Mouse (Mus musculus) MEL (cell line): ENCODE results near the gene Tox3. TPM values are rescaled to one million over a fixed set of nuclear protein-coding genes. Genes with fewer than 3 reads are reported as not detected.

Experiments used
- DNase-seq: peaks from one replicate; pipeline ENCODE4 v3.0.0; 2011; ENCODE audit warnings: low read depth, low spot score
- H3K27ac ChIP-seq: 2 replicates; pipeline ENCODE4 v1.5.1; 2012; ENCODE audit warnings: low read depth, mild to moderate bottlenecking, control low read depth, low read length, moderate library complexity; ENCODE audit not compliant: control insufficient read depth
- H3K27me3 ChIP-seq, 2 experiments: fragments of 150-350 bp in 1 of 2; sonication (generic) in 1 of 2; 2 replicates each; pipeline ENCODE4 v1.6.1; 2012; ENCODE audit warnings: low read length in 2 of 2, mild to moderate bottlenecking in 2 of 2, improper control_type of control experiment in 1 of 2, moderate library complexity in 1 of 2; ENCODE audit not compliant: insufficient read depth in 2 of 2, control insufficient read depth in 1 of 2
- H3K36me3 ChIP-seq, 2 experiments: 2 replicates each; pipeline ENCODE4 v1.6.1; 2012 to 2014; ENCODE audit warnings: low read length in 2 of 2, improper control_type of control experiment in 1 of 2, inconsistent platforms in 1 of 2, mild to moderate bottlenecking in 1 of 2; ENCODE audit not compliant: insufficient read depth in 2 of 2, control insufficient read depth in 1 of 2
- H3K4me1 ChIP-seq, 2 experiments: fragments of 150-350 bp in 1 of 2; sonication (generic) in 1 of 2; 2 replicates each; pipeline ENCODE4 v1.6.1; 2012; ENCODE audit warnings: low read length in 2 of 2, improper control_type of control experiment in 1 of 2, mild to moderate bottlenecking in 1 of 2; ENCODE audit not compliant: insufficient read depth in 2 of 2, control insufficient read depth in 1 of 2
- H3K4me3 ChIP-seq, 2 experiments: fragments of 150-350 bp in 1 of 2; sonication (generic) in 1 of 2; 2 replicates each; pipeline ENCODE4 v1.5.1; 2012; ENCODE audit warnings: low read depth in 2 of 2, low read length in 2 of 2, mild to moderate bottlenecking in 2 of 2, moderate library complexity in 2 of 2, control low read depth in 1 of 2, improper control_type of control experiment in 1 of 2; ENCODE audit not compliant: control insufficient read depth in 1 of 2, insufficient read depth in 1 of 2
- H3K79me2 ChIP-seq: 2 replicates; pipeline ENCODE4 v1.6.1; 2012; ENCODE audit warnings: mild to moderate bottlenecking, low read length, moderate library complexity; ENCODE audit not compliant: control insufficient read depth, poor library complexity, insufficient read depth
- H3K9ac ChIP-seq: 2 replicates; pipeline ENCODE4 v1.6.1; 2012; ENCODE audit warnings: low read depth, mild to moderate bottlenecking, control low read depth, low read length, moderate library complexity; ENCODE audit not compliant: control insufficient read depth, poor library complexity, severe bottlenecking
- H3K9me3 ChIP-seq: fragments of 150-350 bp; sonication (generic); replicated peaks from 2 replicates; pipeline ENCODE4 v1.6.1; 2012; ENCODE audit warnings: mild to moderate bottlenecking, low read length, improper control_type of control experiment, moderate library complexity; ENCODE audit not compliant: insufficient read depth
- BHLHE40 ChIP-seq: IDR thresholded peaks from 2 replicates; pipeline ENCODE4 v1.6.1; 2012; ENCODE audit warnings: low read depth, mild to moderate bottlenecking, inconsistent platforms, low read length, improper control_type of control experiment, borderline replicate concordance
- CHD1 ChIP-seq: IDR thresholded peaks from 2 replicates; pipeline ENCODE4 v1.6.1; 2012; ENCODE audit warnings: low read depth, mild to moderate bottlenecking, inconsistent platforms, low read length, improper control_type of control experiment
- E2F4 ChIP-seq: IDR thresholded peaks from 2 replicates; pipeline ENCODE4 v1.6.1; 2011; ENCODE audit warnings: low read depth, low read length, improper control_type of control experiment, borderline replicate concordance
- EP300 ChIP-seq, 2 experiments: IDR thresholded peaks; 2 replicates each; pipeline ENCODE4 v1.6.1; 2011; ENCODE audit warnings: improper control_type of control experiment in 2 of 2, low read length in 2 of 2, low read depth in 1 of 2, mild to moderate bottlenecking in 1 of 2
- GABPA ChIP-seq: IDR thresholded peaks from 2 replicates; pipeline ENCODE4 v1.6.1; 2012; ENCODE audit warnings: low read depth, mild to moderate bottlenecking, inconsistent platforms, low read length, improper control_type of control experiment, moderate library complexity
- MAFK ChIP-seq: IDR thresholded peaks from 2 replicates; pipeline ENCODE4 v1.6.1; 2011; ENCODE audit warnings: low read depth, mild to moderate bottlenecking, low read length, improper control_type of control experiment, borderline replicate concordance
- MAX ChIP-seq: IDR thresholded peaks from 2 replicates; pipeline ENCODE4 v1.6.1; 2011; ENCODE audit warnings: low read length, improper control_type of control experiment
- MAZ ChIP-seq: IDR thresholded peaks from 2 replicates; pipeline ENCODE4 v1.6.1; 2012; ENCODE audit warnings: low read depth, mild to moderate bottlenecking, inconsistent platforms, low read length, improper control_type of control experiment
- MEF2A ChIP-seq: IDR thresholded peaks from 2 replicates; pipeline ENCODE4 v1.6.1; 2014; ENCODE audit warnings: low read depth, mild to moderate bottlenecking, inconsistent platforms, low read length, improper control_type of control experiment; ENCODE audit not compliant: poor library complexity, insufficient replicate concordance, severe bottlenecking; ENCODE audit errors: extremely low read depth
- MYB ChIP-seq: IDR thresholded peaks from 2 replicates; pipeline ENCODE4 v1.6.1; 2011; ENCODE audit warnings: mild to moderate bottlenecking, low read depth, low read length, improper control_type of control experiment
- MYC ChIP-seq: IDR thresholded peaks from 2 replicates; pipeline ENCODE4 v1.6.1; 2011; ENCODE audit warnings: low read depth, mild to moderate bottlenecking, low read length, improper control_type of control experiment, moderate library complexity
- NRF1 ChIP-seq: IDR thresholded peaks from 2 replicates; pipeline ENCODE4 v1.6.1; 2014; ENCODE audit warnings: low read depth, mild to moderate bottlenecking, inconsistent platforms, low read length, improper control_type of control experiment, moderate library complexity; ENCODE audit not compliant: poor library complexity, insufficient read depth, severe bottlenecking
- POLR2AphosphoS2 ChIP-seq: IDR thresholded peaks from 2 replicates; pipeline ENCODE4 v1.6.1; 2011; ENCODE audit warnings: low read length, improper control_type of control experiment
- POLR2AphosphoS5 ChIP-seq: IDR thresholded peaks from 2 replicates; pipeline ENCODE4 v1.6.1; 2012; ENCODE audit warnings: low read depth, borderline replicate concordance, mild to moderate bottlenecking, inconsistent platforms, low read length, moderate library complexity, mixed read lengths
- RAD21 ChIP-seq: IDR thresholded peaks from 2 replicates; pipeline ENCODE4 v1.6.1; 2011; ENCODE audit warnings: mild to moderate bottlenecking, low read depth, low read length, improper control_type of control experiment
- RCOR1 ChIP-seq: IDR thresholded peaks from 2 replicates; pipeline ENCODE4 v1.6.1; 2012; ENCODE audit warnings: low read depth, mild to moderate bottlenecking, inconsistent platforms, low read length, improper control_type of control experiment
- TBP ChIP-seq: IDR thresholded peaks from 2 replicates; pipeline ENCODE4 v1.8.0; 2011; ENCODE audit warnings: low read depth, low read length, improper control_type of control experiment
- TCF12 ChIP-seq: IDR thresholded peaks from 2 replicates; pipeline ENCODE4 v1.6.1; 2014; ENCODE audit warnings: low read depth, mild to moderate bottlenecking, inconsistent platforms, low read length, improper control_type of control experiment, moderate library complexity
- UBTF ChIP-seq: IDR thresholded peaks from 2 replicates; pipeline ENCODE4 v1.6.1; 2012; ENCODE audit warnings: low read depth, mild to moderate bottlenecking, inconsistent platforms, low read length, improper control_type of control experiment, moderate library complexity, borderline replicate concordance; ENCODE audit not compliant: insufficient read depth
- USF1 ChIP-seq: IDR thresholded peaks from 2 replicates; pipeline ENCODE4 v1.6.1; 2014; ENCODE audit warnings: low read depth, mild to moderate bottlenecking, inconsistent platforms, low read length, improper control_type of control experiment, moderate library complexity
- USF2 ChIP-seq, 2 experiments: IDR thresholded peaks; 2 replicates each; pipeline ENCODE4 v1.6.1; 2011 to 2012; ENCODE audit warnings: improper control_type of control experiment in 2 of 2, low read length in 2 of 2, borderline replicate concordance in 1 of 2, inconsistent platforms in 1 of 2, low read depth in 1 of 2, mild to moderate bottlenecking in 1 of 2; ENCODE audit not compliant: insufficient read depth in 1 of 2
- ZC3H11A ChIP-seq: IDR thresholded peaks from 2 replicates; pipeline ENCODE4 v1.6.1; 2012; ENCODE audit warnings: low read depth, mild to moderate bottlenecking, inconsistent platforms, low read length, improper control_type of control experiment
- ZKSCAN1 ChIP-seq: IDR thresholded peaks from 2 replicates; pipeline ENCODE4 v1.6.1; 2012; ENCODE audit warnings: low read depth, mild to moderate bottlenecking, inconsistent platforms, low read length, improper control_type of control experiment, moderate library complexity
- polyA plus RNA-seq, 2 experiments: library from polyadenylated mRNA; stranded (reverse) in 1 of 2; unstranded in 1 of 2; fragments of >175 nt in 1 of 2; fragments of >200 nt in 1 of 2; gene quantifications; 2 replicates each; pipeline versions ENCODE4 v1.2.1 to v1.2.4; 2012; ENCODE audit warnings: low replicate concordance in 2 of 2, low read depth in 1 of 2; ENCODE audit not compliant: insufficient read length in 2 of 2, insufficient read depth in 1 of 2, missing spikeins in 1 of 2
- total RNA-seq: library from RNA; depleted of rRNA; stranded (reverse); fragments of 300-350 nt; gene quantifications from 2 replicates; pipeline ENCODE4 v1.2.3, GENCODE M21; 2012

Tox3 gene
- total and polyA plus RNA-seq, 3 experiments: not detected

DNA sequence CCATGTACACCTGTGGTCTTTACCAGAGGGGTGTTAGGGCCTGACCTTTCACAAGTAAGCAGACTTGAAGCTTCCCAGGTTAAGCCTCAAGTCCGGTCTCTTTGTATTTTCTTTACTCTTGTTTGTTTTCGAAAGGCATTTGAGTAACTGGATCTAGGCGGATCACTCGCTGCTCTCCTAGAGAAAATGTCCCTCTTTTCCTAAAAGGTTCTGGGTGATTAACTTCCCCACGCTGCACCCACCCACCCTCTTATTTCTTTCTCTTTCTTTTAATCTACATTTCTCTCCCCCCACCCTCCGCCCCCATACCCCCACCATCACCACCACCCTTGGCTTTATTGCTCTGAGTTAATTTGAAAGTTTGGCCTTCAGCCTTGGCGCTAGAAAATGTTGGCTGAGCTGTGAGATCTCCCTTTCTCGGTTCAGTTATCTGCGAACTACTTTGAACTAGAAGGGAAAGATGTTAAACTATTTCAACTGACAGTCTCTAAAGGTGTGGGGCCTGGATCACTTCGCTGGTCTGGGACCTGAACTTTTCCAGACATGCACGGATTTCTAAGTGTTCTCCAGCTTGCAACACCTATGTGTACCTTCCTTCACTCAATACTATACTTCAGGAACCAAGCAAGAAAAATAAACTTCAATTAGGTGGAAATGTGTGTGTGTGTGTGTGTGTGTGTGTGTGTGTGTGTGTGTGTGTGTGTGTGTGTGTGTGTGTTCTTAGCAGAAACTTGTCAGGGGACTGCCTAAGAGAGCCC is 962 bp upstream of the Tox3 start:
- no peaks in the 10 kb centered on the region for H3K79me2 ChIP-seq
- no peaks in the 10 kb centered on the region for H3K4me1 ChIP-seq
- no peak overlapping the region for H3K4me3 ChIP-seq
- H3K27me3 ChIP-seq: no peaks in the 10 kb centered on the region
- H3K9ac ChIP-seq: no peak overlapping the region
- H3K27ac ChIP-seq: no peak overlapping the region
- no peaks in the 10 kb centered on the region for H3K9me3 ChIP-seq
- TF ChIP-seq MAFK (no peak), POLR2AphosphoS2 (no peak), USF1 (no peak), MAZ (no peak), ZKSCAN1 (no peak), UBTF (no peak), GABPA (no peak), MYC (no peak), POLR2AphosphoS5 (no peak), MEF2A (no peak), CHD1 (no peak), NRF1 (no peak)
- H3K36me3 ChIP-seq: no peaks in the 10 kb centered on the region
- DNase-seq: no peak

DNA sequence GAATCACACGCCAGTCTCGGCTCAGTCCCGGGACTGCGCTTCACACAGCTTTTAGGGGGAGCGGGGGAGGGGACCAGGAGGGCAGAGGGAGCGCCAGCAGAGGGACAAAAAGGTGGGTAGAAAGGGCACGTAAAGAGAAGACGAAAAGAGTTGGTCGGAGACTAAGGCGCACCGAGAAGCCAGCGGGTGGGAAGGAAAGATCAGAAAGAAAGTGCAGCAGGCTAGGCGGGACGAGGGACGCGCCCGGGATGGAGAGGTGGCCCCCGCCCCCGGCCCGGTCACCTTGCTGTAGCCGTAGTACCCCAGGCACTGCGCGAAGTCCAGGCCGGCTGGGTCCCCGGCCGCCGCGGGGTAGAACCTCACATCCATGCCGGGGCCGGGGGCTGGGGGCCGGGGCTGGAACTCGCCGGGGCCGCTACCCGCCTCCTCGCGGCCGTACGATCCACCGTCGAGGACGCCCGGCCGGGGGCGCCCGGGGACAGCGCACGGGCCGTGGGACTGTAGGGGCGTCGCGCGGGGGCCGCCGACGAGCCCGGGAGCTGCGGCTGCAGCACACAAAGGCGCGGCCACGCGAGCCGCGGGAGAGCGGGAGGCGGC is 464 bp downstream of the Tox3 start:
- DNase-seq: no peak
- no peak overlapping the region for H3K9ac ChIP-seq

More for the DNA sequence above, 464 bp downstream of the Tox3 start:
- Histone ChIP-seq H3K4me1 (no peaks in the 10 kb centered on the region), H3K27ac (no peak overlapping the region), H3K9me3 (no peaks in the 10 kb centered on the region), H3K27me3 (no peaks in the 10 kb centered on the region), H3K4me3 (no peak overlapping the region), H3K36me3 (no peaks in the 10 kb centered on the region), H3K79me2 (no peaks in the 10 kb centered on the region)
- TF ChIP-seq MYB: no peak
- TF ChIP-seq TCF12: no peak
- TF ChIP-seq POLR2AphosphoS2: no peak
- TF ChIP-seq MEF2A: no peak
- TF ChIP-seq E2F4: no peak
- no peak for TF ChIP-seq BHLHE40
- TF ChIP-seq RCOR1: no peak
- TF ChIP-seq EP300 (IDR thresholded peaks at IDR 0.05; ENCODE audit: low read depth in 1 of 2, low read length in 2 of 2): no peak
- no peak for TF ChIP-seq MAFK
- no peak for TF ChIP-seq USF2 (IDR thresholded peaks at IDR 0.05; ENCODE audit: borderline replicate concordance in 1 of 2, insufficient read depth in 1 of 2, low read depth in 1 of 2, low read length in 2 of 2)
- TF ChIP-seq ZC3H11A: no peak
- no peak for TF ChIP-seq MYC
- no peak for TF ChIP-seq RAD21
- TF ChIP-seq TBP: no peak
- TF ChIP-seq MAX: no peak
